Mouse (Mus musculus) layer of hippocampus, adult 2 months (tissue): ENCODE data around the gene Csf3r. TPM values are rescaled to one million over a fixed set of nuclear protein-coding genes. Genes with fewer than 3 reads are reported as not detected.
"Not testable (repeated sequence)": the region's sequence is repeated elsewhere in the genome, so short reads cannot be mapped to it uniquely, and the experiment has no call there.

ENCODE experiments used
- DNase-seq, 2 experiments: peaks; one replicate each; pipeline ENCODE4 v3.0.0; 2022; ENCODE audit warnings: low spot score in 2 of 2
- H3K27ac ChIP-seq: fragments of 200-600 bp; 2 replicates; pipeline ENCODE4 v1.8.1; 2022
- H3K4me3 ChIP-seq: fragments of 200-600 bp; 2 replicates; pipeline ENCODE4 v1.8.1; 2022; ENCODE audit warnings: mild to moderate bottlenecking
- CTCF ChIP-seq: fragments of 200-600 bp; conservative IDR thresholded peaks from 2 replicates; pipeline ENCODE4 v1.8.1; 2022; ENCODE audit warnings: antibody characterized with exemption, mild to moderate bottlenecking, moderate library complexity
- long read RNA-seq, 2 experiments: library from polyadenylated mRNA; stranded (forward); transcript quantifications; one replicate each; pipeline ENCODE4 v2.0.0; 2021; ENCODE audit warnings: borderline mapping rate in 2 of 2
- total RNA-seq, 2 experiments: library from RNA; stranded (reverse); gene quantifications; 2 replicates each; pipeline ENCODE4 v1.2.3; 2021

Gene Csf3r
- total RNA-seq: 1 to 10 TPM; 4.7 to 6.6 TPM
- long read RNA-seq, experiment 1, partial matches to known transcripts: 0 of 6 reads
- long read RNA-seq, experiment 1, other reads (novel, unspliced or antisense): 4 of 6 reads
- long read RNA-seq, experiment 2, partial matches to known transcripts: 0 of 10 reads
- long read RNA-seq, experiment 2, other reads (novel, unspliced or antisense): 9 of 10 reads

DNA sequence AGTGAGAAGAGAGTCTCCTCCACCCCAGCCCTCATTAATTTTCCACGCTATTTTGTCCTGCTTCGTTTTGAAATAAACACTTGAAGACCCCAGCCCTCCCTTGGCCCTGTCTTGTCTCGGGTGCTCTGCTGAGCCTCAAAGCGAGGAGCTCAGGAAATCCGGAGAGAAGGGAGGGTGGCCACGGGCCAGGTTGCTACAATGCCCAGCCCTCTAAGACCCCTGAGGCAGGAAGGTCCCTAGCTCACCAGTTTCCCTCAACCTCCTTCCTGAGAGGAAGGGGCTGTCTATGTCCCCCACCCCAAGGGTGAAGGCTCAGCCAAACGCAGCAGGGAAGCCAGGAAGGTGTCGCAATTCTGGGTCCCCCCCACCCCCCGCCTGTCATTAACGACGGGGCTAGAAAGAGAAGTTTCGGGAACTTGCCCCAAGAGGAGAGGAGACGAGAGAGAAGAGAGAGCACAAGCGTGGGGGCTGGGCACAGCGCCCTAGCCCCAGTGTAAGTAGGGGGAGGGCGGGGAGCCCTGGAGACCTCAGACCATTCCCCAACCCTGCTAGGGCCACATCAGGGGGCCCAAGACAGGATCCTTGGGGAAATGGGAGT is at the start of gene Csf3r:
Gene Csf3r (plus strand): TSS at position 248 of the 598 bp plus-strand sequence.
- Histone ChIP-seq H3K4me3 (0 out of 2 replicates have a peak within 1 kb of the TSS, but pooled peaks have one; percentile 3), H3K27ac (peak within 1 kb of the TSS; percentile 53; the same call in 1 of the 2 replicates)
- DNase-seq: no peak
- TF ChIP-seq CTCF: no peak

DNA sequence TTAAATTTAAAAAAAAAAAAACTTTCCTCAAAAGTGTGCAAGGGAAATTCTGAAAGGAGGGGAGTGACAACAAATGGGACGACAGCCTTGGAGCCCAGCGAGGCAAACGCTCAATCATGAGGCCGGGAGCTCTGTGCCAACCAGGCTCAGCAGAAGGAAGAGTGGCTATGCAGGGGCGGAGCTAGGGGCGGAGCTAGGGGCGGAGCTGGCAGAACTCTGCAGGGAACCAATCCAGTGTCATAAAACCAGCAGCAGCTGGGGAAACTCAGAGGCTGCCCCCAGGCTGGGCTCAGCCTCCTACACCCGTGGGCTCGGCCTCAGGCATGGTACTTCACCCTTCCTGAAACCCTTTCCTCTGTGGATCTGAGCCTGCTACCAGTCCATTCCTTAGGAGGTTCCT is 46.6 kb upstream of the Csf3r start:
- DNase-seq: no peak
- TF ChIP-seq CTCF: no peak
- no peak overlapping the region for H3K4me3 ChIP-seq
- H3K27ac ChIP-seq: no peak overlapping the region

DNA sequence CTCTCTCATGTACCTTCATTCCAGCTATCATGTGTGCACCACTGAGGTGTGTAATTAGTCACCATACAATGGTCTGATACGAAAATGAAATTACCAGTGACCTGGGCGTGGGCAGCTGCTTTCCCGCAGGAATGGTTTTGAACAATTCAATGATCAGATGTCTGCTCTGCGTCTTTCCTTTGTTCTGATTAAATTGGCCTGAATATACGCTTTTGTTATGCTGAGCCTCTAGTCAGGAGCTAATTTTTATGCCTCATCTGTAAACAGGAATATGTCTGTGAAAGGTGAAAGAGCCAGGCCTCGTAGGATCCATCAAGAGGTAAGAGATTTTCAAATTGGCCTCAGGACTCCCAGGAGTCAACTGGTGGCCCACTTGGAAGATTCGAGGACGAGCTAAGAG is 41.1 kb upstream of the Csf3r start:
- Histone ChIP-seq H3K4me3 (no peak overlapping the region), H3K27ac (no peak overlapping the region)

DNA sequence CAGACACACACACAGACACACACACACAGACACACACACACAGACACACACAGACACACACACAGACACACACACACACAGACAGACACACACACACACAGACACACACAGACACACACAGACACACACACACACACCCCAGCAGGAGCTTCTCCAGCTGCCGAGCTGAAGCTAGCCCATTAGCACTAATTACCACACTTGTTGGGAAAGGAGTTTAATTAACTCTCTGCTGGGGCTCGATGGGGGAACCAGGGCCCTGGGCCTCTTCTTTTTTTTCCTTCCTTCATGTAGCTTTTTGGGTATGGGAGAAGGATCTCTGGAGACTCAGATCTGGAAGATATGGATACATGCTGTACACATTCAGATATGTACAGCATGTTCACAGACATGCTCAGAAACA is 38.6 kb upstream of the Csf3r start:
- DNase-seq, H3K27ac ChIP-seq, H3K4me3 ChIP-seq: not testable (repeated sequence)

More for the DNA sequence above, 41.1 kb upstream of the Csf3r start:
- no peak for DNase-seq
- TF ChIP-seq CTCF: no peak

DNA sequence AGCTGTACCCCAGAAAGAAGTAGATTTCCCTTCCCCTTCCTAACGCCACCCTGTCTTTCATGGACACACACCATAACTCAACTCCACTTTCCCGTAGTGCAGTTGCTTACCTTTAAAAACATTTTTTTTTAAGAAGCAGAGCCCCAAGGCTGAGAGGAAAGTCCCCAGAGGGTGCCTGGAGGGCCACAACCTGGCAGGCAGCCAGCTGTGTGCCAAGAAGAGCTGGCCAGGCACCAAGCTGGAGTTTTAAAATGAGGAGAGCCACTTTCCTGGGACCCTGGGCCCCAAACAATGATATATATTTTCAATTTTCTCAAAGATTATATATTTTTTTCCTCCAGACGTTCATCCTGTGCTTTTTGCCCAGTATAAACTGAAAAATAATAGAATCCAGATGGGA is 37.3 kb upstream of the Csf3r start:
- H3K27ac ChIP-seq: no peak overlapping the region
- no peak overlapping the region for H3K4me3 ChIP-seq
- DNase-seq: no peak
- TF ChIP-seq CTCF: no peak

DNA sequence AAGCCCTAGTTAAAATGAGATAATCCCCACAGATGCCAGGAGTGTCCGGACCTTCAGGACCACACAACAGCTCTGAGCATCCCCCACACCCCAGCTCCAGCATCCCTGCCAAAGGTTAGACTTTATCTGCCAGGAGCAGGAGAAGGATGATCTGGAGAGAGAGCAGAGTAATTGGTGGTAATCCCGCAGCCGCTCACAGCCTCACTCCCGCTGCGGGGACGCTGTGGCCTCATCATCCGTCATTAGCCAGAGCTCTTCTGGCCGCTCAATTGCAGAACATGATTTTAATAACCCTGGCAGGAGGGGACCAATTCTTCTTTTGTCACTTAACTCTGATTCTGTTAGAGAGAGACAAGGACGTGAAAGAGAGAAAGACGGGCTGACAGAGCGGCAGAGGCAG is 35.3 kb upstream of the Csf3r start:
- TF ChIP-seq CTCF: no peak
- H3K27ac ChIP-seq: no peak overlapping the region
- DNase-seq: no peak
- H3K4me3 ChIP-seq: no peak overlapping the region

DNA sequence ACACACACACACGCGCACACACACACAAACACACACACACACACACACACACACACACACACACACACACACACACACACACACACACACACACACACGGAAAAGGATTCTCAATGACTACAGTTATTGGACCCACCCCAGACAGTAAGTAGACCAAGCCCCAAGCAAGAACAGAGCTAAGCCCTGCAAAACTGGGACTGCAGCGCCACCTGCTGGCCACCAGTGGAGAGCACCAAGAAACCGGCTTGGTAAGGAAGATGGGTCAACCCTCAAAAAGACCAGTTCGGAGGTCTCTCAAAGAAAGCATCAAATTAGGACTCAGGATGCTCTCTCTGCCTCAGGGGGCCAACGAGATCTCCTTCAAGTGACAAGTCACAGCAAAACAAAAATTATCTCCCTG is 34.2 kb upstream of the Csf3r start:
- TF ChIP-seq CTCF: peak; percentile 84
- peak; percentile 41 to 89 for DNase-seq
- H3K27ac ChIP-seq: no peak overlapping the region
- H3K4me3 ChIP-seq: no peak overlapping the region

DNA sequence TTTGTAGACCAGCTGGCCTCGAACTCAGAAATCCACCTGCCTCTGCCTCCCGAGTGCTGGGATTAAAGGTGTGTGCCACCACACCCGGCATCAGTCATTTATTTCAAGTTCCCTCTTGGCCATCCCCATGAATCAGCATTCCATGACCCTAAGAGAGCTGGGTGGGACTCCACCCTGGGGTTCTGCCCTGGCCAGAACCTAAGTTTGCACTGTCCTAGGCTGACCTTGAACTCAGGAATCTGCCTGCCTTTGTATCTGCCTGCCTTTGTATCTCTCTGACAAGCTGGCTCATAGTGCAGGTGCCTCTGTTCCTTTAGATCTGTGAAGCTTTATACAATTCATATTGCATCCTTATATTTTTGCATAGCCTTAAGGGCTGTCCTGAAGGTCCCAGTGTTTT is 32.1 kb upstream of the Csf3r start:
- DNase-seq: no peak
- TF ChIP-seq CTCF: no peak
- Histone ChIP-seq H3K4me3 (no peak overlapping the region), H3K27ac (no peak overlapping the region)

DNA sequence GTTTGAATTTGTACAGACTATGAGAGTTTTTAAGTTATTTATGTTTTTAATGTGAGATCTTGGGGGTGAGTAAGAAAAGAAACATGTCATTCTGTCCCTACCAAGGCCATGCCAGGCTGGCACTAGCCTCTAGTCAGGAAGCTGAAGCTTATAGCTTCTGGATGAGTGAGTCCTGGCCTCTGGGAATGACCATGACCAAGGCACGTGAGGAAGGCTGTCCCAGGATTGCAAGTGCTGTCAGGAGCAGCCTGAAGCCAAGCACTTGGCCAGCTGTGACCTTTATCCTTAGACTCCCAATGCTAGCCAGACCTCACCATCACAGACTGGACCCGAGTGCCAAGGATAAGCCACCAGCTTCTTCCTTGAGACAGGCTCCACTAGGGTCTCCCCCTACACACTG is 31.4 kb upstream of the Csf3r start:
- H3K4me3 ChIP-seq: no peak overlapping the region
- H3K27ac ChIP-seq: no peak overlapping the region
- TF ChIP-seq CTCF: no peak
- DNase-seq: no peak

DNA sequence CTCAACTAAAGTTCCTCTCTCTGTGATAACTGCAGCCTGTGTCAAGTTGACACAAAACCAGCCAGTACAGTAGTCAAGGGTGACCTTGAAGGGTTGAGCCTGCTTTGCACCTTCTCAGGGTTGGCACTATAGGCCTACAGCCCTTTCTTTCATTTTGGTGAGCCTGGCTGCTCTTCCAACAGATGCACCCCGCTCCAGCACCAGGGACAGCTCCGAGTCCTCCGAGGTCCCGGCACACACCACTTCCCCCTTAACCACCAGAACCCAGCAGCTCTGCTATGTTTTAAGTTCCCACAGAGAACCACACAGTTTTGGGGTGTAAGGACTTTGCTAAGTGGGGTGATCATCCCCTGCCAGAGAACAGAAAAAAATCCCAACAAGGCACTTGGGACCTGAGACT is 27.8 kb upstream of the Csf3r start:
- no peak for DNase-seq
- Histone ChIP-seq H3K4me3 (no peak overlapping the region), H3K27ac (no peak overlapping the region)
- TF ChIP-seq CTCF: no peak

DNA sequence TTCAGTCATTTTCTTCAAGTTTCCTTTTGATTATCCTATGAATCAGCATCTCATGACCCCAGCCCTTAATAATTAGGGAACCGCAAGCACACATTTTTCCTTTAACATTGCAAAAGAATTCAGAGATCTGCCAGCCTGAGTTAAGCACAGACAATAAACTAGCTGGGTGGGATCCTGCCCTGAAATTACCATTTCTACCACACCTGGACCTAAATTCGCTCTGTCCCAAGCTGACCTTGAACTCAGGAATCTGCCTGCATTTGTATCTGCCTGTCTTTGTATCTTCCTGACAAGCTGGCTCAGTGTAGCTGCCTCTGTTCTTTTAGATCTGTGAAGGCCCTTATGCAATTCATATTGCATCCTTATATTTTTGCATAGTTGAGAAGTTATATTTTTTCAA is 26.5 kb upstream of the Csf3r start:
- no peak for TF ChIP-seq CTCF
- no peak overlapping the region for H3K27ac ChIP-seq
- no peak for DNase-seq
- H3K4me3 ChIP-seq: no peak overlapping the region

DNA sequence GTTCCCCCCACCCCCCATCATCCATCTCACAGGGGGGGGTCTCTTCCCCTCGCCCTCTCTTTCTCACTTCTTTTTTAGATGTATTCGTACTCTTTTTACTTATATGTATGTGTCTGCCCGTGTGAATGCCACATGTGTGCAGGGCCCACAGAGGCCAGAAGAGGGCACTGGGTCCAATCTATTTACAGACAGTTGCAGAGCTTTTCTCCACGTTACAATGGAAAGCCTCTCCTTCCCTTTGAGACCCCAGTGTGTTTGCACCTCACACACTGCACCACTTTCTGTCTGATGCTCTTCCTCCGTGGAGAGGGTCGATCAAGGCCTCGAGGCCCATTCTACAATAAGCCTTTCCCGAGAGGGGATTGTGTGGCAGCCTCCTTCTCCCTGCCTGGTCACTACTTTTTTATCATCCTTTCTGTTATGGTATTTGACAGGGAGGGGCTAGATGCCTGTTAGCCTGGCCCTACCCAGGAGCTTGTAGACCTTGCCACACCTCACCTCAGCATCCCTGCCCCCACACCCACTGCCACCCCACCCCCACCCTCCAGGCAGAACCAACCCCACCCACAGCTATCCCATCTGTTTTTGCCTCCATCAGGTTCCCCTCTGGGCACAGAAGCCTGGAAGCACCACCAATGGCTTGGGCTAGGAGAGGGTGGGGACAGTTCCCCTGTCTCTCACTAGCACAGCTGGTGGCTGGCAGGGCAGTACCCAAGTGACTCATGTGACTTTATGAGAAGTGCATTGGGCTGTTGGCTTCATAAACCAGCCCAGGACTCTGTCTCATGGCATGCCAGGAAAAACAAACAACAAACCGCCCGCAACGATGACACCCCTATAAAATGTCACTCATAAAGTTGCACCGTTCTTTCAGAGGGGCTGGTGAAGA is 22.8 kb upstream of the Csf3r start:
- DNase-seq: no peak
- H3K4me3 ChIP-seq: no peak overlapping the region
- H3K27ac ChIP-seq: no peak overlapping the region
- TF ChIP-seq CTCF: no peak

DNA sequence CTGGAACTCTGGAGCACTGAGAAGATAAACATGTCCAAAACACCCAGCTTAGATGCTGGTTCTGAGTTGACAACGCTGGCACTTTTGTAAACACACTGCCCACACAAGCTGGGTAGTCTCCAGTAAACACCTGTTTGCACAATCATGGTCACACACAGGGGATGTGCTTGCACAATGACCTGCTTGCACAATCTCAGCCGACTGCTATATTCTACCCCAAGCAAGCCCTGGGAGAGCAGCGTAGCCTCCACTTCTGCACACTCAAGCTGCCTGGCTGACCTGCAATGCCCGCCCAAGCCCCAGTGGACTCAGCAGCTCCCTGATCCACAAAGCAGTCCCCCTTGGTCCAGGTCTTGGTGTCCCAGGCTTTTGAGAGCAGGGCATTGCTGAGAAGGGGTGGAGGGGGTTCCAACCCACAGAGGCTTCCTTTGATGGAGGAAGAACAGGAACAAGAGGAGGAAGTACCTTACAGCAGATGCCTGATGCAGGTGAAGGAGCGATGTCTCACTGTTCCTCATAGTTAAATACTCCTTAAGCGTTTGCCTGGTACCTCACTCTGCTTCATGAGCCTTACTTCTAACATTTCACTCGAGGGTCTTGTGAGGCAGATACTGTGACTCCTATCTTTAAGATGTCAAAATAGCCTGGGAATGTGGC is 6.5 kb upstream of the Csf3r start:
- DNase-seq: no peak
- no peak overlapping the region for H3K4me3 ChIP-seq
- no peak for TF ChIP-seq CTCF
- H3K27ac ChIP-seq: no peak overlapping the region
